14 mouse cellular contexts compared by ENCODE assay signal in the genomic region with DNA sequence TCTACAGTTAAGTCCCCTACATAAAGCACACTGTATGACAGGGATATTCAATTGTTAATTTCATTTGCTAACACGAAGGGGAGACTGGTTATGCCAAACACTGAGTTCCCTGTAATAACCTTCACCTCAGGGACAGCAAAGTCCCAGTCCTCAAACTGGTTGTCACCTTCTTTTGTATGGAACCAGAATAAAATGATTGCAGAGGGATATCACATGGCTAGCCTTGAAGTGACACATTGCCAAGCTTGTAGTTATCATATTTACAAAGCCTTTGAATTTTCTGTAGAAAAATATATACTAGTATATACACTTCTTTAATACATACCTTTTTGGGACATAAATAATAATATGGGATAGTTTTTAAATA.
DNase-seq lines count a peak whose midpoint lies in the region; ATAC-seq and TF ChIP-seq lines count a peak whose summit lies in the region.
"Had no signal": no experiment of that assay in that cellular context is flagged by ENCODE, and none has a peak within 500 bp of the region (broad histone marks: within the 10 kb centered on the region; RNA-seq: fewer than 3 reads in every experiment).

No protein-coding gene starts in this region.

- no peak for TF ChIP-seq CTCF in olfactory bulb, adult 2 months (IDR thresholded peaks at IDR 0.05; ENCODE audit: insufficient read depth, low read depth, low read length)

- ATAC-seq in hindbrain, embryonic 12.5 days (ENCODE audit: low FRiP score), result peak; percentile 41
- peak; percentile 16 for ATAC-seq in midbrain, embryonic 13.5 days
- ATAC-seq: lung, postnatal 0 days had no signal

- no peak for TF ChIP-seq POLR2A in olfactory bulb, adult 2 months (IDR thresholded peaks at IDR 0.05; ENCODE audit: insufficient read depth, low read depth, low read length)

- no peaks in the 10 kb centered on the region for H3K9me3 ChIP-seq in hindbrain, embryonic 12.5 days (replicated peaks)
- no peaks in the 10 kb centered on the region for H3K9me3 ChIP-seq in midbrain, embryonic 13.5 days
- H3K9me3 ChIP-seq: embryonic facial prominence, embryonic 13.5 days; heart, embryonic 15.5 days had no signal

- no peaks in the 10 kb centered on the region for H3K27me3 ChIP-seq in hindbrain, embryonic 12.5 days
- H3K27me3 ChIP-seq in midbrain, embryonic 13.5 days, result no peaks in the 10 kb centered on the region
- H3K27me3 ChIP-seq: embryonic facial prominence, embryonic 13.5 days; heart, embryonic 15.5 days had no signal

- whole genome bisulfite sequencing in hindbrain, embryonic 12.5 days, result 34% methylated on average over 1 of the region's 1 CpGs
- WGBS in midbrain, embryonic 13.5 days, result 6% methylated on average over 1 of the region's 1 CpGs
- WGBS in olfactory bulb, adult 2 months, result 12% methylated on average over 1 of the region's 1 CpGs

- peak overlapping the region; percentile 93 for H3K27ac ChIP-seq in hindbrain, embryonic 12.5 days
- H3K27ac ChIP-seq in midbrain, embryonic 13.5 days, result peak overlapping the region; percentile 99
- H3K27ac ChIP-seq in olfactory bulb, adult 2 months (ENCODE audit: insufficient read depth, low read depth, low read length), result peak overlapping the region; percentile 77; the same call in 1 of the 2 replicates
- H3K27ac ChIP-seq: embryonic facial prominence, embryonic 13.5 days; heart, embryonic 15.5 days; kidney, postnatal 0 days; liver, embryonic 14.5 days had no signal

- H3K9ac ChIP-seq in hindbrain, embryonic 12.5 days, result no peak overlapping the region
- H3K9ac ChIP-seq in midbrain, embryonic 13.5 days (replicated peaks), result peak overlapping the region; percentile 58
- H3K9ac ChIP-seq: heart, embryonic 15.5 days; liver, embryonic 14.5 days had no signal

- H3K4me3 ChIP-seq in hindbrain, embryonic 12.5 days, result no peak overlapping the region
- peak overlapping the region; percentile 23 for H3K4me3 ChIP-seq in midbrain, embryonic 13.5 days (replicated peaks)
- no peak overlapping the region for H3K4me3 ChIP-seq in olfactory bulb, adult 2 months (ENCODE audit: insufficient read depth, low read depth, low read length)
- H3K4me3 ChIP-seq: heart, embryonic 15.5 days had no signal

- peak overlapping the region; percentile 37 for H3K4me2 ChIP-seq in hindbrain, embryonic 12.5 days (replicated peaks)
- H3K4me2 ChIP-seq in midbrain, embryonic 13.5 days (replicated peaks), result peak overlapping the region; percentile 55
- H3K4me2 ChIP-seq: heart, embryonic 15.5 days had no signal

- peak; percentile 29 for DNase-seq in retina, embryonic 14.5 days (ENCODE audit: low spot score)
- DNase-seq in retina, postnatal 1 day, result no peak
- no peak for DNase-seq in gastrocnemius, adult 18-20 months (ENCODE audit: low spot score)
- no peak for DNase-seq in frontal cortex, postnatal 14 days (ENCODE audit: low spot score in 2 of 2)
- DNase-seq in ovary, postnatal 36 days (ENCODE audit: low spot score), result no peak
- DNase-seq: thymus, postnatal 14 days had no signal

- H3K4me1 ChIP-seq in hindbrain, embryonic 12.5 days, result peaks cover 29% of the 10 kb centered on the region
- H3K4me1 ChIP-seq in midbrain, embryonic 13.5 days (replicated peaks), result peaks cover 42% of the 10 kb centered on the region
- H3K4me1 ChIP-seq in olfactory bulb, adult 2 months (ENCODE audit: control insufficient read depth, insufficient read depth, low read length), result no peaks in the 10 kb centered on the region
- H3K4me1 ChIP-seq: embryonic facial prominence, embryonic 13.5 days; heart, embryonic 15.5 days had no signal

- no peaks in the 10 kb centered on the region for H3K36me3 ChIP-seq in hindbrain, embryonic 12.5 days
- H3K36me3 ChIP-seq in midbrain, embryonic 13.5 days, result no peaks in the 10 kb centered on the region
- H3K36me3 ChIP-seq: embryonic facial prominence, embryonic 13.5 days; heart, embryonic 15.5 days had no signal
